Mouse (Mus musculus) frontal cortex, adult 2 months (tissue): ENCODE results near the gene Flt1. TPM values are rescaled to one million over a fixed set of nuclear protein-coding genes. Genes with fewer than 3 reads are reported as not detected.

Experiments
- DNase-seq, 2 experiments: peaks; one replicate each; pipeline ENCODE4 v3.0.0; 2022; ENCODE audit warnings: low spot score in 1 of 2; ENCODE audit errors: extremely low spot score in 1 of 2
- polyA plus RNA-seq: library from polyadenylated mRNA; depleted of rRNA; stranded (reverse); fragments of >200 nt; gene quantifications from 2 replicates; pipeline ENCODE4 v1.2.3, GENCODE M21; 2012

The Flt1 gene
- polyA plus RNA-seq, 1 experiment, result 29.7 TPM

- DNase-seq, result no peak
Measured at GRCm38 (mm10) chr5:147668637-147669344, 57.0 kb downstream of the Flt1 start.

GRCm38 (mm10) chr5:147665946-147666345 is 59.9 kb downstream of the Flt1 start:
- DNase-seq, result no peak

GRCm38 (mm10) chr5:147665381-147665780 is 60.4 kb downstream of the Flt1 start:
- no peak for DNase-seq

GRCm38 (mm10) chr5:147659909-147660308 is 65.9 kb downstream of the Flt1 start:
- DNase-seq, result no peak

GRCm38 (mm10) chr5:147657882-147658855 is 67.6 kb downstream of the Flt1 start:
- no peak for DNase-seq

- DNase-seq, result no peak
Measured at GRCm38 (mm10) chr5:147655761-147656160, 70.0 kb downstream of the Flt1 start.

- no peak for DNase-seq
Measured at GRCm38 (mm10) chr5:147651233-147651632, 74.6 kb downstream of the Flt1 start.

GRCm38 (mm10) chr5:147646351-147646929 is 79.4 kb downstream of the Flt1 start:
- DNase-seq, result no peak

- peak; percentile 38 to 81 for DNase-seq
Measured at GRCm38 (mm10) chr5:147645001-147645645, 80.7 kb downstream of the Flt1 start.

GRCm38 (mm10) chr5:147641452-147641851 is 84.4 kb downstream of the Flt1 start:
- DNase-seq, result no peak

- DNase-seq, result no peak
Measured at GRCm38 (mm10) chr5:147639940-147640339, 85.9 kb downstream of the Flt1 start.

GRCm38 (mm10) chr5:147636676-147637075 is 89.1 kb downstream of the Flt1 start:
- DNase-seq, result no peak

- DNase-seq, result no peak
Measured at GRCm38 (mm10) chr5:147635883-147636282, 89.9 kb downstream of the Flt1 start.

GRCm38 (mm10) chr5:147634016-147634415 is 91.8 kb downstream of the Flt1 start:
- no peak for DNase-seq

GRCm38 (mm10) chr5:147632716-147633115 is 93.1 kb downstream of the Flt1 start:
- DNase-seq, result peak in 1 of 2 experiments; percentile 13

GRCm38 (mm10) chr5:147630426-147631290 is 95.2 kb downstream of the Flt1 start:
- DNase-seq, result no peak

- peak in 1 of 2 experiments; percentile 22 for DNase-seq
Measured at GRCm38 (mm10) chr5:147626944-147627343, 98.9 kb downstream of the Flt1 start.

- DNase-seq, result no peak
Measured at GRCm38 (mm10) chr5:147623747-147624146, 102.1 kb downstream of the Flt1 start.

GRCm38 (mm10) chr5:147620178-147620577 is 105.6 kb downstream of the Flt1 start:
- no peak for DNase-seq

- no peak for DNase-seq
Measured at GRCm38 (mm10) chr5:147618243-147618642, 107.6 kb downstream of the Flt1 start.
